Mouse (Mus musculus) neutrophil, adult 5-6 weeks (primary cell): ENCODE results near the gene Plekho1. TPM values are rescaled to one million over a fixed set of nuclear protein-coding genes. Genes with fewer than 3 reads are reported as not detected.

Experiments used
- ATAC-seq: fragments of 151-379, 151-347 bp; 2 replicates; pipeline ENCODE4 v1.8.0; 2017; ENCODE audit warnings: mild to moderate bottlenecking, moderate TSS enrichment; ENCODE audit not compliant: insufficient number of reproducible peaks, poor library complexity, low FRiP score, severe bottlenecking; ENCODE audit errors: extremely low read depth
- total RNA-seq: library from RNA; stranded (forward); fragments of 200-1000 nt; gene quantifications from 2 replicates; pipeline ENCODE4 v1.2.3, GENCODE M21; 2017

The Plekho1 gene
- total RNA-seq, 1 experiment from 2014 or later: 153 TPM

GRCm38 (mm10) chr3:96016257-96016889 lies 20.6 kb upstream of the Plekho1 start:
- ATAC-seq: no peak

GRCm38 (mm10) chr3:96015681-96016080 lies 19.9 kb upstream of the Plekho1 start:
- no peak for ATAC-seq

- no peak for ATAC-seq
Measured at GRCm38 (mm10) chr3:96012805-96013204, 17.0 kb upstream of the Plekho1 start.

GRCm38 (mm10) chr3:96008463-96008862 lies 12.7 kb upstream of the Plekho1 start:
- ATAC-seq: no peak

- ATAC-seq: no peak
Measured at GRCm38 (mm10) chr3:96001560-96001959, 5.8 kb upstream of the Plekho1 start.

- ATAC-seq: no peak
Measured at GRCm38 (mm10) chr3:96000921-96001501, 5.2 kb upstream of the Plekho1 start.

- ATAC-seq: no peak
Measured at GRCm38 (mm10) chr3:96000080-96000632, 4.4 kb upstream of the Plekho1 start.

- no peak for ATAC-seq
Measured at GRCm38 (mm10) chr3:95999308-96000079, 3.7 kb upstream of the Plekho1 start.

GRCm38 (mm10) chr3:95997203-95997721 lies 1.5 kb upstream of the Plekho1 start:
- ATAC-seq: peak; percentile 82

GRCm38 (mm10) chr3:95996451-95997073 lies 761 bp upstream of the Plekho1 start:
- ATAC-seq: no peak

- no peak for ATAC-seq
Measured at GRCm38 (mm10) chr3:95994975-95995801, 613 bp downstream of the Plekho1 start.

- ATAC-seq: peak; percentile 21; the same call in 1 of the 2 replicates
Measured at GRCm38 (mm10) chr3:95994381-95994846, 1.4 kb downstream of the Plekho1 start.

- ATAC-seq: no peak
Measured at GRCm38 (mm10) chr3:95993881-95994280, 1.9 kb downstream of the Plekho1 start.

GRCm38 (mm10) chr3:95992990-95993603 lies 2.7 kb downstream of the Plekho1 start:
- no peak for ATAC-seq

- peak; percentile 20; the same call in 1 of the 2 replicates for ATAC-seq
Measured at GRCm38 (mm10) chr3:95990413-95990941, 5.3 kb downstream of the Plekho1 start.

GRCm38 (mm10) chr3:95988969-95989368 lies 6.8 kb downstream of the Plekho1 start:
- ATAC-seq: no peak

- ATAC-seq: no peak
Measured at GRCm38 (mm10) chr3:95988138-95988537, 7.7 kb downstream of the Plekho1 start.
